Mouse (Mus musculus): ENCODE results near the gene Pkhd1. TPM values are rescaled to one million over a fixed set of nuclear protein-coding genes. Genes with fewer than 3 reads are reported as not detected.
"Not testable (repeated sequence)": the region's sequence is repeated elsewhere in the genome, so short reads cannot be mapped to it uniquely, and the experiment has no call there.

Gene Pkhd1
- polyA plus RNA-seq, 1 experiment, result 4.0 TPM

DNA sequence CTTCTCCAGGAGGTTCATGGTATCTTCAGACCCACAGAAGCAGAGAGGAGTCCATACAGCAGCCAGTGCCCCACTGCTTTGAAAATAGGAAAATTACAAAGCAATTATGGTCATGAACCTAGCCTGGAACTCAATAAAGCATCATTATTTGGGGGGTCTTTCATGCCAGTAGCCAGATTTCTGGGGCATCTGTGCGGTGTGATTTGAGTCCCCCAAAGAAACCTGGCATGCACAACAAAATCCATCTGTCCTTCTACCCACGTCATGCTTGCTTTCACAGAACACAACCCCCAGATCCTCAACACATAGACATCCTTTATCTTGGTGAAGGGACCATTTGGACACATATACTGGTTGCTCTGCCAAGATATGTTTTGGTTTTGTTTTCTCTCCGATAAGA, 316.2 kb downstream of the Pkhd1 start:
- DNase-seq (ENCODE audit: low read depth), result no peak

DNA sequence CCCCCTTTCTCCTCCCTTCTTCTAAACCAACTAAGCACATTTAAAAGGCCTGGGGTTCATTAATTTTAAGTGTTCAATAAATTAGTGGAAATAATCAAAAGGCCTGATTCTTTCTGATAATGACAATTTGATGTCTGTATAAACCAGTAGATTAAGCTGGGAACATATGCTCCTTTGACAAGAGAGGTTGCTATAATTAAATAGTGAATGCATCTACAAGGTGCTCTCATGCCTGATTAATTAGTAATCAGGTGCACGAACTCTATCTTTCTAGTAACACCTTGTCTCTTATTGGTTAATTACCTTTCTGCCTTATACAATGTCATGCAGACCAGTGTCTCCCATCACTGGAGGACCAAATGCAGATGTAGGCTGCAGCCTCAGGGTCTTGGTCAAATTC, 329.2 kb downstream of the Pkhd1 start:
- no peak for DNase-seq (ENCODE audit: low read depth)

DNA sequence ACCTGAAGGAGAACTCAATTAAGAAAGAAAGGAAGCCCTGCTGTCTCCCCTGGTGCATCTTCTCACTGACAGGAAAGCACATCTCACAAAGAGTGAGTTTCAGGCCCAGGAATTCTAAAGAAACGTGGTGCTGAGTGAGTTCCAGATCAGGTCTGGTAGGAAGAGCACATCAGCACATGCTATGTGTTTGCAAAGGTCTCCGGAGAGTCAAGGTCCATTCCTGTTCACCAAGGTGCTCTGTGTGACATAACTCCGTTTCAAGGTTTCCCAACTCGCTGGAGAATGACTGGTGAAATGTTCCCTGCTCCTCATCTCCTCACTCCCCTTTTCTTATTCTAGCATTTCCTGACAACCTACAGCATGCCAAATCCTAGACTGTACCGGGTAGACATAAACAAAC, 357.5 kb downstream of the Pkhd1 start:
- DNase-seq (ENCODE audit: low read depth), result no peak

DNA sequence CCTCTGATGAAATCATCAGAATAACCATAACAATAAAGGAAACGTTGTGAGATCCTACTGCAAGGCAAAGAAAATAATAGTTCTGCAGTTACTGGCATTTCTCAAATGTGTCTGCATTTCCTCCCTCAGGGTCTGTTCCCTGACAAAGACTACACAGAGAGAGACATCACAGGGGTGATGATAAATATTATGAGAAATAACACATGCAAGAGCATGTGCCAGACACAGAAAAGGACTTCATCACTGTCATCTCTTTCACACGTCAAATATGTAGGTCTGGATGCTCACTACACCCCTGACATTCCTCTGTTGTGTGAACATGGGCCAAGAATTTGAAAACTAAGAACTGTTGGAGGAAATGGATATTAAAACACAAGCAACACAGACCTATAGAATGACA, 369.7 kb downstream of the Pkhd1 start:
- no peak for DNase-seq (ENCODE audit: low read depth)

DNA sequence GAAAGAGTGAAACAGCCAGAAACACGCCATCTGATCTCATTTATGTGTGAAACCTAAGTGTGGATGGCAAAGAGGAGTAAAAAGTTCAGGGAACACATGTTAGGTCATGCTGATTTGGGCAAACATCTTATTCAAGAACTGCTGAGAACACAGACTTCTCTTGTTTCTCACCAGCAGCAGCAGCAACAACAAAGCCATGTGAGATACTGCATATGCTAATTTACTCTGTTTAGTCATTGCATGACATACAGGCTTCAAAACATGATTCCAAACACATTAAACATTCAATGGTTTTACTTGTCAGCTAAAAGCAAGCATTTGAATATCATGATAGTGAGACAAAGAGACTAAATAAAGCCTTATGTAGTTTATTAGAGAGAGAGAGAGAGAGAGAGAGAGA, 401.2 kb downstream of the Pkhd1 start:
- DNase-seq (ENCODE audit: low read depth), result no peak

DNA sequence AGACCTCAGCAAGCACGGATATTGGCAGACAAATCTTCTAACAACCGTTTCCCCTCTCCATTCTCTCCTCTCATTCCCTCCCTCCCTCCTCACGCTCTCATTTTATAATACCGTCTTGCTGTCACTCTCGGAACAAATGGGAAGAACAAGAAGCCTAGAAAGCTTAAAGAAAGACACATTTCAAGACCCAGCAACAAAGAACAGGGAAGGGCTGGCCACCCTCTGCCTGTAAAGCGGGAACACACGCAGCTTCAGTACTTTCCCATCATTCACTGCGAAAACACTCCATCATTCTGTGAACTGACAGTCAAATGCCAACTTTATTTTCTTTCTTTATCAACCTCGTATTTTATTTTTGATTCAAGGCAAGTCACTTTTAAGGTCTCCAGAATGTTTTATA, 427.4 kb downstream of the Pkhd1 start:
- no peak for DNase-seq (ENCODE audit: low read depth)

DNA sequence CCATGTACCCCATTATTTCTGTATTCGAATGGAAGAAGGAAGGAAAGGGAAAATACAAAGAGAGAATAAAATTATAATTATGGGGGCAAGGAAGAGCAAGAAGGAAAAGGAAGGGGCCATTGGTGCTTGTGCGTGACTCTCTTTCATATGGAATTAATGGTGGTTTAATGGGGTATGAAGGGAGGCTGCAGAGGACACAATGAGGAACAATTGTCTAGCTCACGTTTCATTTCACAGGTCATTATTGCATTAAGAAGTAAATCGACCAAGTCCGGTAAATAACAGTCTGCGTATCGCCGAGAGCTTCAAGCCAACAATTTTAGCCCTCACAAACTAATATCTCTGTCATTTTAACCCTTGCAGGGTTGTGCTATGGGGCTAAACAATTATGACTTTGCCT, 437.7 kb downstream of the Pkhd1 start:
- no peak for DNase-seq (ENCODE audit: low read depth)

DNA sequence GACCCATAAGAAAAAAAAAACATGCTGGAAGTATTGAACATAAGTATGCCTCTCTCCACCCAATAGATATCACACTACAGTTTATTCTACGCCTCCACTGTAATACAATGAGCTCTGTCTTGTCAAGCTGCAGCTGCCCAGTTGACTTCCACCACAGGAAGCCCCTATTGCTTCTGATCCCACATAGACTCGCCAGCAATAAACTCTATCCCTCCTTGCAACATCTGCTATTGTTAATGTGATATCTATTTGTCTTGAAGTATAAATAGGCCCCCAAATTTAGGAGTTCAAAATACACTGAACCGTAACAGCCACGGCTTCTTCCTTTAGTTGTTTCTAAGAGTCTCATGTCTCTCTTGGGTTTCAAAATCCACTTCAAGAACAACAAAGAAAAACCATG, 446.7 kb downstream of the Pkhd1 start:
- DNase-seq (ENCODE audit: low read depth), result no peak

DNA sequence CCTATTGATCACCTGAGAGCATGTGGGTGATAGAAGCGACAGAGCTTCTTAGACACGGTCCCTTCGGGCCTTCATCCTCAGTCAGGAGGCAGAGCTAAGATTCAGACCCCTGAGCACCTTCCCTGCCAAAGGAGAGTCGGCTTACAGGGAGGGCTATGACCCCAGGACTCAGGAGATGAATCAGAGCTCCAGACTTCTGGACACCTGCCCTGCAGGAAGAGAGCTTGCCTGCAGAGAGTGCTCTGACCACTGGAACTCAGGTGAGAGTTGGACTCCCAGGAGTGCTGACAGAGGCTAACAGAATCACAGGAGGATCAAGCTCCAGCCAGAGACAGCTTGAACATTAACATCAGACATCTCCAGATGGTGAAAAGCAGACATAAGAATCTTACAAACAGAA, 467.2 kb downstream of the Pkhd1 start:
- DNase-seq (ENCODE audit: low read depth), result not testable (repeated sequence)

DNA sequence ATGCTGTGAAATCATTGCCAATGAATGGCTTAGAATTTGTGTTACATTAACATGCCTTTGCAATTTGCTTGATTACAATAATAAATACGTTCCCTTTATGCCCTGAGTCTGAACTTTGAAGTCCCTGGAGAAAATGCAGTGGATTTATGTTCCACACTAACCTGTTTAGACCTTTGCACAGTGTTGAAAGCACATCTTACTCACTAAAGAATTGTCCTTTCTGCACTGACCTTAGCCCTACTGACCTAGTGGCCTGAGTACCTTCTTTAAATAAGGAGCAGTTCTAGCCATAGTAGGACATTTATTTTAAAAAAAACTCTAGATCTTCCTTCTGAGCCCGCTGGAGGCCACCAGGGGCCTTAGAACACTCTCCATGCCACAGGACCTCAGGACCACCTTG, 467.8 kb downstream of the Pkhd1 start:
- DNase-seq (ENCODE audit: low read depth), result no peak

DNA sequence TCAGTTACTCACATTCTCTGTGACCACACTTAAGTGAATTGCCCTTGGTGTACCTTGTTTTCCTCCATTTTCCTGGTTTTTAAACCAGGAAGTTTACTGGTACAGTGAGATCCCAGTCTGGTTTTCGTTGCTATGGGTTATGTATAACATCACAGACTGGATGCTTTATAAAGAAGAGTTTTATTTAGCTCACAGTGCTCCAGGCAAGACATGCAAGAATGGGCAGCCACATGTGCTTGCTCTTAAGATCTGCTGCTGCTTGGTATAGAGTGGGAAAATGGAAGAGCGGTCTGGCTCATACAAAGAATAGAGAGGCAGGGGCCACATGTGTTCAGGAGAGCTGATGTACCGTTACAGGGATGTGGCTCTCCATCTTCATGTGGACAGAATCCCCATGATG, 481.7 kb downstream of the Pkhd1 start:
- DNase-seq (ENCODE audit: low read depth), result no peak

DNA sequence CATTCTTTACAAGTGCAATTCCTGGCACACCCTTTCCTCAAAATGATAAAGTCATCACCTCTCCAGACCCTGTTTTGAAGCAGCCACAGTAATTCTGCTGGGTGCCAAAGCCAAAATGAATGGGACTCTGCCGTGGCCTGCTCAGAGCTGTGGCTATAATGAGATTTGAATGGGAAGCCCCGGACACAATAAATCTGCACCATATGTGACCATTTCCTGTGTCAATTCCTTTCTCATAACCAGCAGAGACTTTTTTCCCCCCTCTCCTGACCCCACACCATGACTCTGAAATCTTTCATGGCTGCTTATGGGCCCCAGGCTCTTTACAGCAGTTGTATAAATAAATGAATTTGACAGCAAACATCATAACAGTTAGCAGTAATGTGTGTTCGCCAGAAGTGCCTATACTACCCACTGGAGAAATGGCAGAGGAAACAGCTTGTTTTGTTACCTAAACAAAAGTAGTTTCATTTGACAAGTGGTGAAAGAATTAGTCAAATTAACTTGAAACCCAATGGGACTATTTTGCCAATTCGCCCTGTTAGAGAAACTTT, 482.7 kb downstream of the Pkhd1 start:
- no peak for DNase-seq (ENCODE audit: low read depth)

DNA sequence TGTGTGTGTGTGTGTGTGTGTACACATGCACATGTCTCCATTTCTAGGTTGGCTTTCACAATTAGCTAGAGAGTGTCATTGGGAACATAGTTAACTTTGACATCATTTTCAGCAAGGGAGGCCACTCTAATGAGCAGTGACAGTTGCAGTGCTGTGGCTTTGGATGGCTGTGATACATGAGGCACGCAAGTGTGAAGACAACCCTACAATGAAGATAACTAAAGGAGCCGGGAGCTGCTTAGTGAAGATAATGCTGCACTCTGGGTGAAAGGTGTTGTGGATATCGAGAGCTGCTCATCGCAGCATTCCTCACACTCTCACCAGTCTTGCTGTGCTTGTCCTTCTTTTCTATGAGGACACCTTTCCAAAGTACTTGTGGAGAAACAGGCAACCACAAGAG, 484.2 kb downstream of the Pkhd1 start:
- DNase-seq (ENCODE audit: low read depth), result no peak

DNA sequence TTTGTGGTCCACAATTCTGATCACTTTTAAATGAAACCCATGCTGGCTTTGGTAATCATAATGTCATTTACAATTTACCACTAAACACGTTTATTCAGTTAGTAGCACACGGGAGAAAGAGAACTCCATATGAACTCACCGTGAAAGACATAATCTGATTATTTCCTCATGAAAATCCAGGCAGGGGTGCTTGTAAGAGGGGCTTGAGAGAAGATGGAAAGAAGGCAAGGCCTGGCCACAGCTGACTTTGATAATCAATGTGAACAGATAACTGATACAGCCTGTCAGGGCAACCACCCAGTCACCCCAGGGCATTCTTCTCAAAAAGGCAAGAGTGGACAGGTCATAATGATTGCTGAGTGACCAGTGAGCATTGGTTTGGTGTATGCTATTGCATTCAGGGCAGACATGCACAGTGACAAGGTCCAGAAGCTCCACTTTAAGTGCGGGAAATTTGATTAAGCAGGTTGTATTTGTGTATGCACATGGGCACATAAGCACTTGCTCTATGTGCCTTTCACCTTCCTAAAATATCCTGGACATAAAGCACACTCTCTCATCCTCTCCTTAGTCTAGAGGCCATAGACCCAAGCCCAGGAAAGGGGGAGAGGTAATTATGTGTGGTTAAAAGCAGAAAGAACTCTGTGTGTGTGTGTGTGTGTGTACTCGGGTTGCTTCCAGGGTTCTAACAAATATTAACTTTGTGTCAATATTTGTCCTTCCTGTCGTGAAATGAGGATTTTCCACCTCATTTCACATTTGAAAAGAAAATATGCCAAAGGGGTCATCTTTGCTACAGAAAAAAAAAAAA, 485.9 kb downstream of the Pkhd1 start:
- DNase-seq (ENCODE audit: low read depth), result no peak

DNA sequence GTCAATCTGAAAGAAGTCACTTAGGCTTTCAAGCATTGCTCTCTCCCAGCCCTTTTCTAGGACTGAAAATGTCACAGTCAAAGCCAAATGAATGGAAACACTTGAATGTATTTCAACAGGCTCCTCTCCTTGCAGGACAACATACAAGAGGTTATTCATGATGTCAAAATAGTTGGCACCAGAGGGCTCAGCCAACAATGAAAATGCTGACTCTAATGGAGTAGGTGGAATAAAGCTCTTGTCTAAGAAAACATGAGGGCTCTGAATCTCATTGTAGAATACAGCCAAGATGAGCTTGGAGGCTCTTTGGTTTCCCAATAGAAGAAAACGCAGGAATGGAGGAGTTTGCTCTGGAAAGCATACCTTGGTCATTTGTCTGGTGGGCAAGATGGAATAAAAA, 500.5 kb downstream of the Pkhd1 start:
- peak; percentile 75 for DNase-seq (ENCODE audit: low read depth)

DNA sequence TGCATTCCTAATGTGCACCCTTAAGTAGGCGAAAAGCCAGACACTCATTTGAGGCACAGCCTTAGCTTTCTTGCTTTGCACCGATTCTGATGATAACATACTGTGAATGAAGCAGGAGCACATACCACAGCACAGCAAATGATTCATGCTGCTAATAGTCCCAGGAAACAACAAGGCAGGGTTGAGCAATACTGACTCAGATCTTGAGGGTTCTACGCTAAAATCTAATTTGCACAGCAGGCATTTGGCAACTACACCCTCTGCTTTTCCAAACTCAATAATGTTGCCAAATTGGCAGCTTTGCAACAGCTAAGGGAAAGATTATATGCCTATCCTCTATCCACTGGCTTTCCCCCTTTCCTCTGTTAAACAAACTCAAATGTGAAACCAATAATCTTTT, 548.1 kb downstream of the Pkhd1 start:
- DNase-seq (ENCODE audit: low read depth), result peak; percentile 26

DNA sequence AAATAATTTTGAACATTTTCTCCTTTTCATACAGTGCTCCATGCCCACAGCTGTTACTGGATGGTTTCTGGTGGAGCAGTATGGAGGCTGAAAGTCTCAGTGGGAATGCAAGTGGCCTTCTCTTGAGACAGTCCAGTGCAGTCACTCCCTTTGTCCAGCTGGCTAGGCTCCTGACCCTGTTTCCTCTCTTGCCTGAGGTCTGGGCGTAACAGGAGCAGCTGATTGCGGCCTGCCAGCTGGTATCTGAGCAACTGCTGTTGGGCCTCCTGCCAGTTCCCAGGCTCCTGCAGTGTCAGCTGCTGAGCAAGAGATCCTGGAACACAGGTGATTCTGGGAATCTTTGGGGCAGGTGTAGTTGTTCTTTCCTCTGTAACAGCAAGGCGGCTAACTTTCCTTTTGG, 559.6 kb downstream of the Pkhd1 start:
- no peak for DNase-seq (ENCODE audit: low read depth)

DNA sequence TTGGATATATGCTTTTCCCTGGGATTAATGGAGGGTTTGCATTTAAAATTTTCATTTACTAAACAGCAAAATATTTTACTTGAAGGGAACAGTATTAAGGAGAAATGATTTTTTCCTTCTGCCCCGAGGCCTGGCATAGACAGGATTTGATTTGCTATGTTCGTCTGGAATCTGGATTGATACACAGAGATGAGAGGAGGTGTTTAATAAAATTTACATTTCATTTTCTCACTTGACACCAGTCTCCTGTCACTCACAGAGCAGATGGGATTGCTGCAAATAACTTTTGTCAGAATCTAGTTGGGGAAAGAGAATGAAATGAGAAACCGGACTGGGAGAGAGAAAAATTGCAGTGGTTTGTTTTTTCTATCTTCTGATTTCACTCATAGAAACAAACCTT, 578.5 kb downstream of the Pkhd1 start:
- DNase-seq (ENCODE audit: low read depth), result no peak

DNA sequence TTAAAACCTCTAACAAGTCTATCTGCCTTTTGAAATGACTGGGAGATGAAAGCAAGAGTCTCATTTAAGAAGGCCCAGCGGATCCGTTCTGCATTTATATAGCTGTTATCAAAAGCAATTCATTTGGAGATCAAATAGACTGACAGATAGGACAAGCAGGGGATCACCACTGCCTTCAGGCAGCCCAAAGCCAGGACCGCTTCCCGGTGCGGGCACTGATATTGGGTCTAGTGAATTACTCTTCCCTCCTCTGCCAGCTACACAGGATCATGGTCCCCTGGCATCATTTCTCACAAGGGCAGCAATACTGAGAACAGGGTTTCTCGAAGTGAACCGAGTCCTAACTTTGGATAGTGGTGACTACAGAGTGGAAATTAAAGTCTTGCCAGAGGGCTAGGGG, 582.6 kb downstream of the Pkhd1 start:
- DNase-seq (ENCODE audit: low read depth), result no peak

DNA sequence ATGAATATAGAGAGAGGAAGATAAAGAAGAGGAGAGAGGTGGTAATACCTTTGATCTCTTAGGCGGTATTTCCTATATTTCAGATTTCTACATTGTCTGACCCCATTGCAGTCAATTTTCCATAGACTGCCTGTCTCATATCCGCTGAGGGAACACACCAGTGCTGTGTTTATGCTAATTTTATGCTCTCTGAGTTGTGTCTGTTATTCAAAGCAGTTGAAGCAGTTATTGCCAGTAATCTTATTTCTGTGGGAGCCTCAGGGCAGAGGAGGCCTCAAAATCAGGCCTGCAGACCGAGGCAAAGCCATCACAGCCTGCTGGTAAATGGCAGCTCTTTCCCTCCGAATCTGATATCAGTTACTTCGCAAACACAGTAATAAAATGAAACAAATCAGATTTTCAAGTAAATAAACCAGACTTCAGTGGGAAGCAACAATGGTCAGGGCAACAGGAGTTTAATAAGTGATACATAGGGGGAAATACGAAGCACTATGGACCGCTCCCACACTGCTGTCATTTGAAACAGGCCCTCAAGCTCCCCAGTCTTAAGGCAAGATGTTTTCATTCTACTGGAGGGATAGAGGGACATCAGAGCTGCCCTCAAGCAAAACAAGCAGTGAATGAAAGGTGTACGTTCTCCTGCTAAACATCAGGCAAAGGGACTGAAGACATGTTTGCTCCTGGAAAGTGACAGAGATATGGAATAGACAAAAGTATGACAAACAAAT, 599.5 kb downstream of the Pkhd1 start:
- no peak for DNase-seq (ENCODE audit: low read depth)

DNA sequence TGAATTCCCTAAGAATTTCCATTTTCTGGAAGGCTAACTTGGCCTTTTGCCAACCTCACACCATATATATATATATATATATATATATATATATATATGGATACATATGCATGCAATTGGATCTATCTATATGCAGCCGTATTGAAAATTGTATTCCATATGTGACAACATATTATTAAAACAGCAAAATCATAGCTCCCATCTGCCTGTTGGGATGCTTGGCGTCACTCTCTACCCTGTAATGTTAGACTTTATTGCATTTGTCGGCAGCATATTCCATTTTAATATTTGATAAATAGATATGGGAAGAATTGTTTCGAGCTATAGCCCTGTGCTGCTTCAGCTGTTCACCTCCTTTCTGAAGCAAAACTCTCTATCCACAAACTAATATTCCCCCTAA, 600.2 kb downstream of the Pkhd1 start:
- DNase-seq (ENCODE audit: low read depth), result no peak

All from gonadal fat pad, adult 2 months (tissue).